ENCODE assay signal across 16 mouse cellular contexts in genomic region chr17:34199050-34199619, GRCm38 (mm10). TPM values are rescaled to one million over a fixed set of nuclear protein-coding genes. Genes with fewer than 3 reads are reported as not detected.
DNase-seq lines count a peak whose midpoint lies in the region; ATAC-seq and TF ChIP-seq lines count a peak whose summit lies in the region.
"Had no signal": no experiment of that assay in that cellular context is flagged by ENCODE, and none has a peak within 500 bp of the region (broad histone marks: within the 10 kb centered on the region; RNA-seq: fewer than 3 reads in every experiment).

No protein-coding gene starts in this region.

- ATAC-seq in heart, embryonic 11.5 days (replicated peaks; ENCODE audit: insufficient number of reproducible peaks, low FRiP score, low TSS enrichment) = no peak
- no peak for ATAC-seq in liver, embryonic 13.5 days (ENCODE audit: low read depth)
- ATAC-seq in liver, embryonic 12.5 days = no peak
- ATAC-seq in intestine, embryonic 16.5 days = no peak
- ATAC-seq: Patski had no signal

- H3K27me3 ChIP-seq in heart, embryonic 11.5 days (ENCODE audit: control insufficient read depth, insufficient read depth, low read length) = peaks cover 80% of the 10 kb centered on the region
- peaks cover 60% of the 10 kb centered on the region for H3K27me3 ChIP-seq in liver, embryonic 13.5 days
- peaks cover 75% of the 10 kb centered on the region for H3K27me3 ChIP-seq in liver, embryonic 12.5 days (replicated peaks)
- H3K27me3 ChIP-seq in CH12.LX (replicated peaks) = no peaks in the 10 kb centered on the region
- peaks cover 18% of the 10 kb centered on the region for H3K27me3 ChIP-seq in intestine, embryonic 16.5 days (replicated peaks; ENCODE audit: control insufficient read depth, insufficient read depth, low read length)
- H3K27me3 ChIP-seq: Patski had no signal

- H3K4me3 ChIP-seq in heart, embryonic 11.5 days (ENCODE audit: low read depth, low read length) = no peak overlapping the region
- H3K4me3 ChIP-seq in liver, embryonic 13.5 days (replicated peaks) = no peak overlapping the region
- H3K4me3 ChIP-seq in liver, embryonic 12.5 days = no peak overlapping the region
- H3K4me3 ChIP-seq in CH12.LX (replicated peaks in 1 of 3; ENCODE audit: low read depth in 2 of 3, low read length in 2 of 3, poor library complexity in 1 of 3) = peak overlapping the region; percentile 85 to 99 (median 93)
- H3K4me3 ChIP-seq in intestine, embryonic 16.5 days (ENCODE audit: low read length) = peak overlapping the region; percentile 49; the same call in 1 of the 2 replicates

- no peak for TF ChIP-seq RAD21 in CH12.LX (IDR thresholded peaks at IDR 0.05; ENCODE audit: low read depth, low read length)

- no peak overlapping the region for H3K9ac ChIP-seq in heart, embryonic 11.5 days (ENCODE audit: low read depth, low read length)
- no peak overlapping the region for H3K9ac ChIP-seq in liver, embryonic 13.5 days
- no peak overlapping the region for H3K9ac ChIP-seq in liver, embryonic 12.5 days
- peak overlapping the region; percentile 100 for H3K9ac ChIP-seq in CH12.LX (ENCODE audit: insufficient read depth, low read depth)
- no peak overlapping the region for H3K9ac ChIP-seq in intestine, embryonic 16.5 days (ENCODE audit: low read depth, low read length)
- H3K9ac ChIP-seq: stomach, embryonic 15.5 days had no signal

- H3K27ac ChIP-seq in heart, embryonic 11.5 days (ENCODE audit: low read depth, low read length) = no peak overlapping the region
- no peak overlapping the region for H3K27ac ChIP-seq in liver, embryonic 13.5 days
- no peak overlapping the region for H3K27ac ChIP-seq in liver, embryonic 12.5 days
- H3K27ac ChIP-seq in CH12.LX (ENCODE audit: insufficient read depth, low read depth) = peak overlapping the region; percentile 93
- no peak overlapping the region for H3K27ac ChIP-seq in intestine, embryonic 16.5 days (ENCODE audit: low read length)
- H3K27ac ChIP-seq: embryonic facial prominence, embryonic 13.5 days; stomach, embryonic 15.5 days had no signal

- H3K9me3 ChIP-seq in heart, embryonic 11.5 days (replicated peaks; ENCODE audit: control insufficient read depth, low read length) = no peaks in the 10 kb centered on the region
- H3K9me3 ChIP-seq in liver, embryonic 13.5 days (replicated peaks) = no peaks in the 10 kb centered on the region
- H3K9me3 ChIP-seq in liver, embryonic 12.5 days (replicated peaks) = no peaks in the 10 kb centered on the region
- H3K9me3 ChIP-seq in CH12.LX (replicated peaks; ENCODE audit: low read length) = no peaks in the 10 kb centered on the region
- peaks cover 3% of the 10 kb centered on the region; the same call in 1 of the 2 replicates for H3K9me3 ChIP-seq in intestine, embryonic 16.5 days (ENCODE audit: control insufficient read depth, low read length)
- H3K9me3 ChIP-seq: embryonic facial prominence, embryonic 13.5 days; stomach, embryonic 15.5 days had no signal

- peak; percentile 91 for DNase-seq in heart, adult 11 months
- no peak for DNase-seq in liver, embryonic 13.5 days
- no peak for DNase-seq in CH12.LX (ENCODE audit: extremely low read depth)
- DNase-seq in frontal cortex, postnatal 14 days (ENCODE audit: low spot score in 2 of 2) = no peak
- no peak for DNase-seq in cerebellum, postnatal 4 days (ENCODE audit: low spot score in 2 of 2)
- DNase-seq: cerebellum, adult 11-12 months; cerebellum, postnatal 36 days; heart, postnatal 14 days; kidney, postnatal 14 days had no signal

- no peak for TF ChIP-seq CTCF in CH12.LX (conservative IDR thresholded peaks at IDR 0.05 in 1 of 2, IDR thresholded peaks at IDR 0.05 in 1 of 2; ENCODE audit: low read depth in 2 of 2, low read length in 2 of 2)

- TF ChIP-seq EP300 in CH12.LX (IDR thresholded peaks at IDR 0.05; ENCODE audit: low read length) = no peak

- H3K4me2 ChIP-seq in heart, embryonic 11.5 days = no peak overlapping the region
- peak overlapping the region; percentile 68 for H3K4me2 ChIP-seq in liver, embryonic 13.5 days
- H3K4me2 ChIP-seq in liver, embryonic 12.5 days = no peak overlapping the region; the same call in 1 of the 2 replicates
- peak overlapping the region; percentile 65 for H3K4me2 ChIP-seq in CH12.LX (ENCODE audit: insufficient read depth, low read depth, poor library complexity, severe bottlenecking)
- H3K4me2 ChIP-seq in intestine, embryonic 16.5 days (ENCODE audit: low read depth, low read length) = no peak overlapping the region

- no peaks in the 10 kb centered on the region for H3K36me3 ChIP-seq in heart, embryonic 11.5 days (ENCODE audit: control insufficient read depth, insufficient read depth, low read length)
- no peaks in the 10 kb centered on the region for H3K36me3 ChIP-seq in liver, embryonic 13.5 days
- no peaks in the 10 kb centered on the region for H3K36me3 ChIP-seq in liver, embryonic 12.5 days
- peaks cover 43 to 61% of the 10 kb centered on the region in 2 experiments for H3K36me3 ChIP-seq in CH12.LX (replicated peaks in 1 of 2; ENCODE audit: control insufficient read depth in 1 of 2, insufficient read depth in 1 of 2, low read length in 1 of 2)
- no peaks in the 10 kb centered on the region for H3K36me3 ChIP-seq in intestine, embryonic 16.5 days (ENCODE audit: control insufficient read depth, insufficient read depth, low read length)
- H3K36me3 ChIP-seq: embryonic facial prominence, embryonic 13.5 days; stomach, embryonic 15.5 days had no signal

- dilution Hi-C loops in CH12.LX (cut with MboI; ENCODE audit: extremely low pct_ligation_motif_present, extremely low pct_unique_long_range_greater_than_20kb, low sequenced_read_pairs) = no loop called here

- TF ChIP-seq POLR2A in CH12.LX (IDR thresholded peaks at IDR 0.05; ENCODE audit: low read depth, low read length) = no peak

- in situ Hi-C loops in CH12.LX (cut with MboI; ENCODE audit: low pct_ligation_motif_present, low pct_unique_long_range_greater_than_20kb, low sequenced_read_pairs) = no loop called here

- H3K4me1 ChIP-seq in heart, embryonic 11.5 days (ENCODE audit: control insufficient read depth, insufficient read depth, low read length) = peaks cover 2% of the 10 kb centered on the region; the same call in 1 of the 2 replicates
- peaks cover 29% of the 10 kb centered on the region for H3K4me1 ChIP-seq in liver, embryonic 13.5 days (replicated peaks)
- H3K4me1 ChIP-seq in liver, embryonic 12.5 days = peaks cover 32% of the 10 kb centered on the region
- peaks cover 21 to 60% of the 10 kb centered on the region in 2 experiments for H3K4me1 ChIP-seq in CH12.LX (ENCODE audit: control insufficient read depth in 1 of 2, insufficient read depth in 2 of 2)
- peaks cover 5% of the 10 kb centered on the region; the same call in 1 of the 2 replicates for H3K4me1 ChIP-seq in intestine, embryonic 16.5 days (ENCODE audit: control insufficient read depth, insufficient read depth, low read length)

- H3K79me2 ChIP-seq in CH12.LX (replicated peaks; ENCODE audit: control insufficient read depth, extremely low read depth, insufficient read depth, poor library complexity, severe bottlenecking) = peaks cover 45% of the 10 kb centered on the region

- WGBS in heart, embryonic 11.5 days (ENCODE audit: insufficient replicate concordance) = 64% methylated on average over 12 of the region's 12 CpGs
- WGBS in liver, embryonic 13.5 days (ENCODE audit: insufficient replicate concordance) = 69% methylated on average over 12 of the region's 12 CpGs
- 67% methylated on average over 12 of the region's 12 CpGs for WGBS in liver, embryonic 12.5 days (ENCODE audit: insufficient replicate concordance)
- 71% methylated on average over 12 of the region's 12 CpGs for WGBS in intestine, embryonic 16.5 days

RNA-seq across cellular contexts. Expression of gene Psmb8, which starts 1.6 kb away (rescaled TPM):
- 1.5 and 2.5 TPM in 2 replicates for polyA plus RNA-seq in heart, embryonic 11.5 days (2014; fragmentation: Nextera tagmentation; extraction: Ambion mirVana)
- 15.3 and 18.0 TPM in 2 replicates for polyA plus RNA-seq in liver, embryonic 13.5 days (2015; fragmentation: Nextera tagmentation; extraction: Ambion mirVana)
- polyA plus RNA-seq in liver, embryonic 12.5 days (2016; fragmentation: Nextera tagmentation; extraction: Ambion mirVana) = 12.5 and 13.5 TPM in 2 replicates
- total RNA-seq in CH12.LX (2012; rRNA removed) = 989 and 1,092 TPM in 2 replicates
- total RNA-seq in CH12.LX (2014; rRNA removed) = 846 and 857 TPM in 2 replicates
- polyA plus RNA-seq in CH12.LX (2012; ENCODE audit: insufficient read length, low read depth) = 652 and 654 TPM in 2 replicates
- polyA plus RNA-seq in intestine, embryonic 16.5 days (2015; fragmentation: Nextera tagmentation; extraction: Ambion mirVana) = 20.7 and 23.1 TPM in 2 replicates

RNA-seq across cellular contexts. Expression of gene Tap2, which starts 4.2 kb away (rescaled TPM):
- polyA plus RNA-seq in heart, embryonic 11.5 days (2014; fragmentation: Nextera tagmentation; extraction: Ambion mirVana) = 0.44 and 1.4 TPM in 2 replicates
- 5.7 and 6.1 TPM in 2 replicates for polyA plus RNA-seq in liver, embryonic 13.5 days (2015; fragmentation: Nextera tagmentation; extraction: Ambion mirVana)
- 5.6 and 6.9 TPM in 2 replicates for polyA plus RNA-seq in liver, embryonic 12.5 days (2016; fragmentation: Nextera tagmentation; extraction: Ambion mirVana)
- total RNA-seq in CH12.LX (2012; rRNA removed) (110 and 116 TPM in 2 replicates), CH12.LX (2014; rRNA removed) (54.8 and 62.2 TPM in 2 replicates)
- 121 and 124 TPM in 2 replicates for polyA plus RNA-seq in CH12.LX (2012; ENCODE audit: insufficient read length, low read depth)
- 7.2 and 9.1 TPM in 2 replicates for polyA plus RNA-seq in intestine, embryonic 16.5 days (2015; fragmentation: Nextera tagmentation; extraction: Ambion mirVana)

RNA-seq across cellular contexts. Expression of gene Psmb9, which starts 11.6 kb away (rescaled TPM):
- 0.42 and 0.59 TPM in 2 replicates for polyA plus RNA-seq in heart, embryonic 11.5 days (2014; fragmentation: Nextera tagmentation; extraction: Ambion mirVana)
- polyA plus RNA-seq in liver, embryonic 13.5 days (2015; fragmentation: Nextera tagmentation; extraction: Ambion mirVana) = 6.6 and 7.7 TPM in 2 replicates
- 4.5 and 5.0 TPM in 2 replicates for polyA plus RNA-seq in liver, embryonic 12.5 days (2016; fragmentation: Nextera tagmentation; extraction: Ambion mirVana)
- 435 and 547 TPM in 2 replicates for total RNA-seq in CH12.LX (2012; rRNA removed)
- 156 and 159 TPM in 2 replicates for total RNA-seq in CH12.LX (2014; rRNA removed)
- polyA plus RNA-seq in CH12.LX (2012; ENCODE audit: insufficient read length, low read depth) = 192 and 196 TPM in 2 replicates
- polyA plus RNA-seq in intestine, embryonic 16.5 days (2015; fragmentation: Nextera tagmentation; extraction: Ambion mirVana) = 13.4 and 15.3 TPM in 2 replicates

RNA-seq across cellular contexts. Expression of gene Tap1, which starts 11.8 kb away (rescaled TPM):
- polyA plus RNA-seq in heart, embryonic 11.5 days (2014; fragmentation: Nextera tagmentation; extraction: Ambion mirVana) = 0.63 and 0.86 TPM in 2 replicates
- polyA plus RNA-seq in liver, embryonic 13.5 days (2015; fragmentation: Nextera tagmentation; extraction: Ambion mirVana) = 2.4 and 3.2 TPM in 2 replicates
- 2.3 and 2.6 TPM in 2 replicates for polyA plus RNA-seq in liver, embryonic 12.5 days (2016; fragmentation: Nextera tagmentation; extraction: Ambion mirVana)
- 164 and 184 TPM in 2 replicates for total RNA-seq in CH12.LX (2012; rRNA removed)
- 90.1 and 102 TPM in 2 replicates for total RNA-seq in CH12.LX (2014; rRNA removed)
- 157 and 161 TPM in 2 replicates for polyA plus RNA-seq in CH12.LX (2012; ENCODE audit: insufficient read length, low read depth)
- 8.4 and 8.5 TPM in 2 replicates for polyA plus RNA-seq in intestine, embryonic 16.5 days (2015; fragmentation: Nextera tagmentation; extraction: Ambion mirVana)

RNA-seq across cellular contexts. Expression of gene H2-Ob, which starts 39.6 kb away (rescaled TPM):
- not detected in 2 replicates for polyA plus RNA-seq in heart, embryonic 11.5 days (2014; fragmentation: Nextera tagmentation; extraction: Ambion mirVana)
- 0.08 TPM in 1 of 2 replicates, not detected in the other for polyA plus RNA-seq in liver, embryonic 13.5 days (2015; fragmentation: Nextera tagmentation; extraction: Ambion mirVana)
- polyA plus RNA-seq in liver, embryonic 12.5 days (2016; fragmentation: Nextera tagmentation; extraction: Ambion mirVana) = 0.05 and 0.19 TPM in 2 replicates
- total RNA-seq in CH12.LX (2012; rRNA removed) (8.4 and 13.7 TPM in 2 replicates), CH12.LX (2014; rRNA removed) (31.9 and 39.7 TPM in 2 replicates)
- 19.9 and 27.2 TPM in 2 replicates for polyA plus RNA-seq in CH12.LX (2012; ENCODE audit: insufficient read length, low read depth)
- polyA plus RNA-seq in intestine, embryonic 16.5 days (2015; fragmentation: Nextera tagmentation; extraction: Ambion mirVana) = 0.15 and 0.21 TPM in 2 replicates
- polyA plus RNA-seq: embryonic facial prominence, embryonic 13.5 days; neural tube, embryonic 14.5 days; Patski had no signal

Comparison
In these comparisons a context has a peak if more than half of its experiments do, and no peak if none do; other contexts are left out.
1. H3K4me2 ChIP-seq: peak in liver, embryonic 13.5 days (single experiment) and CH12.LX (single experiment); none in heart, embryonic 11.5 days (single experiment), liver, embryonic 12.5 days (single experiment) and intestine, embryonic 16.5 days (single experiment).
2. H3K4me3 ChIP-seq: peak in CH12.LX (3 of 3) and intestine, embryonic 16.5 days (single experiment); none in heart, embryonic 11.5 days (single experiment), liver, embryonic 13.5 days (single experiment) and liver, embryonic 12.5 days (single experiment).
3. RNA of gene Psmb8, which starts 1.6 kb away (polyA plus RNA-seq): 652 to 654 TPM in CH12.LX; 20.7 to 23.1 TPM in intestine, embryonic 16.5 days, 15.3 to 18.0 TPM in liver, embryonic 13.5 days, 12.5 to 13.5 TPM in liver, embryonic 12.5 days and 1.5 to 2.5 TPM in heart, embryonic 11.5 days; every median in the first group is over 10 times any median in the second.
4. RNA of gene Tap2, which starts 4.2 kb away (polyA plus RNA-seq): 121 to 124 TPM in CH12.LX; 7.2 to 9.1 TPM in intestine, embryonic 16.5 days, 5.6 to 6.9 TPM in liver, embryonic 12.5 days, 5.7 to 6.1 TPM in liver, embryonic 13.5 days and 0.44 to 1.4 TPM in heart, embryonic 11.5 days; every median in the first group is over 10 times any median in the second.
5. RNA of gene Psmb9, which starts 11.6 kb away (polyA plus RNA-seq): 192 to 196 TPM in CH12.LX; 13.4 to 15.3 TPM in intestine, embryonic 16.5 days, 6.6 to 7.7 TPM in liver, embryonic 13.5 days, 4.5 to 5.0 TPM in liver, embryonic 12.5 days and 0.42 to 0.59 TPM in heart, embryonic 11.5 days; every median in the first group is over 10 times any median in the second.